Mouse (Mus musculus): ENCODE data around the gene Esr1. TPM values are rescaled to one million over a fixed set of nuclear protein-coding genes. Genes with fewer than 3 reads are reported as not detected.

Esr1 gene
- polyA plus RNA-seq, 1 experiment from 2014 or later: 0.67 TPM

- Histone ChIP-seq H3K4me2 (ENCODE audit: low read depth, severe bottlenecking) (no peak overlapping the region), H3K4me1 (ENCODE audit: control insufficient read depth, insufficient read depth, low read length) (no peaks in the 10 kb centered on the region), H3K9ac (ENCODE audit: low read length) (no peak overlapping the region), H3K27me3 (ENCODE audit: control insufficient read depth, insufficient read depth, low read length) (no peaks in the 10 kb centered on the region), H3K36me3 (ENCODE audit: control insufficient read depth, insufficient read depth, low read length) (no peaks in the 10 kb centered on the region), H3K27ac (replicated peaks; ENCODE audit: low read depth, low read length) (no peak overlapping the region), H3K4me3 (ENCODE audit: low read depth, low read length) (no peak overlapping the region), H3K9me3 (ENCODE audit: control insufficient read depth, low read length) (no peaks in the 10 kb centered on the region)
- ATAC-seq (ENCODE audit: insufficient number of reproducible peaks, low FRiP score, low TSS enrichment, low read depth): no peak
- DNase-seq (ENCODE audit: low spot score): no peak
These were observed 360.2 kb downstream of the Esr1 start for GRCm38 (mm10) chr10:4971586-4971985.

DNA sequence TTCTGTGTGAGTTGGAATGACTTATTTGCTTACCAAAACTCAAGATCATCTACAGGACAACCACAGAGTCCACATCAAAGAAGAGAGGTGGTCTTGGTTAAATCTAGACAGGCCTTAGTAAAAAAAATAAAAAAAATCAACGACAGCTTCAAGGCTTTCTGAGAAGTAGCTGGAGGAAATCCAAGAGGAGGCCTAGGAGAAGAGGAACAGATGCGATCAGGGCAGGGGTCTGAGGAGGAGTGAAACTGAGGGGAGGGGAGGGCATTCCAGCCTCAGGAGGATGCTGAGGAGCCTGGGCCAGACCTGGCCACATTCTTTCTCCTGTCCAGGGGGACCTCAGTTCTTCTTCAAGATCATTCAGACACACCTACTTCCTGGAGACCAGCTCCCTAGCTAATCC lies 360.6 kb downstream of the Esr1 start:
- no peak overlapping the region for H3K4me2 ChIP-seq (ENCODE audit: low read depth, severe bottlenecking)
- no peaks in the 10 kb centered on the region for H3K4me1 ChIP-seq (ENCODE audit: control insufficient read depth, insufficient read depth, low read length)
- no peak overlapping the region for H3K9ac ChIP-seq (ENCODE audit: low read length)
- no peaks in the 10 kb centered on the region for H3K36me3 ChIP-seq (ENCODE audit: control insufficient read depth, insufficient read depth, low read length)
- H3K27me3 ChIP-seq (ENCODE audit: control insufficient read depth, insufficient read depth, low read length): no peaks in the 10 kb centered on the region
- H3K9me3 ChIP-seq (ENCODE audit: control insufficient read depth, low read length): no peaks in the 10 kb centered on the region
- ATAC-seq (ENCODE audit: insufficient number of reproducible peaks, low FRiP score, low TSS enrichment, low read depth) (no peak), DNase-seq (ENCODE audit: low spot score) (no peak)
- H3K4me3 ChIP-seq (ENCODE audit: low read depth, low read length): no peak overlapping the region
- 67% methylated on average over 2 of the region's 2 CpGs for WGBS
- no peak overlapping the region for H3K27ac ChIP-seq (replicated peaks; ENCODE audit: low read depth, low read length)

DNA sequence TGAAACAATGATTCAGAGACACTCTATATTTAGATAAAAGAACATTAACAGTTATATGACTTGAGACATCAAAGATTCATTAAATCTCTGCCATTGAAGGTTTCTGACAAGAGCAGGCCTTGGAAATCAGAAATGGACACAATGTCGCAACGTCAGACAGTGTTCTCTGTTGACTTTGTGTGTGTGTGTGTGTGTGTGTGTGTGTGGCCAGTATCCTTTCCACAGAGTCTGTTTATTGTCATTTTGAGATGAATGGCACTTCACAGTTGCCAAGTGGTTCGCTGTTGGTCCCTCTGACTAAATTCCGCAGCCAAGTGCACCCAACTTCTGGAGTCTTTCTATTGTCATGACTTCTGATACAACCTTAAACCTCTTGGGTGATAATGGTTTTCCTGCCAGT lies 362.9 kb downstream of the Esr1 start:
- 94% methylated on average over 4 of the region's 4 CpGs for WGBS
- Histone ChIP-seq H3K27ac (replicated peaks; ENCODE audit: low read depth, low read length) (no peak overlapping the region), H3K4me3 (ENCODE audit: low read depth, low read length) (no peak overlapping the region), H3K4me2 (ENCODE audit: low read depth, severe bottlenecking) (no peak overlapping the region), H3K9me3 (ENCODE audit: control insufficient read depth, low read length) (no peaks in the 10 kb centered on the region), H3K4me1 (ENCODE audit: control insufficient read depth, insufficient read depth, low read length) (no peaks in the 10 kb centered on the region), H3K27me3 (ENCODE audit: control insufficient read depth, insufficient read depth, low read length) (no peaks in the 10 kb centered on the region), H3K36me3 (ENCODE audit: control insufficient read depth, insufficient read depth, low read length) (no peaks in the 10 kb centered on the region), H3K9ac (ENCODE audit: low read length) (no peak overlapping the region)
- no peak for DNase-seq (ENCODE audit: low spot score)
- no peak for ATAC-seq (ENCODE audit: insufficient number of reproducible peaks, low FRiP score, low TSS enrichment, low read depth)

DNA sequence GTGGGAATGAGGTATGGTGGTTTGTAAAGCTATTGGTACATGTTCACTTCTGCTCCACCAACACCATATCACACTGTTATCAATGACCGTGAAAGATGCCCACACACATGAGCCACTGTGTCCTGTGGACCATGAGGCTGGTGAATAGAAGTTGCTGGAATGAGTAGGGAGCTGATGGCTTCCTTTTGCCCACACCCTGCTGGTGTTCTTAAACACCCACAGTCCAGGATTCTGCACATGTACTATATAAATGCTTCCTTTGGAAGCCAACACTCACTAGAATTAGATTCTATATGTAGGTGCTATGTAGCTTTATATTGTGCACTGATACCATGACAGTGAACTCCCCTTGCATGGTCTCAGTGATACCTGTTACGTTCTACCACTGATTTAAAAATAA lies 365.2 kb downstream of the Esr1 start:
- Histone ChIP-seq H3K27ac (replicated peaks; ENCODE audit: low read depth, low read length) (no peak overlapping the region), H3K4me2 (ENCODE audit: low read depth, severe bottlenecking) (no peak overlapping the region), H3K36me3 (ENCODE audit: control insufficient read depth, insufficient read depth, low read length) (no peaks in the 10 kb centered on the region), H3K9me3 (ENCODE audit: control insufficient read depth, low read length) (no peaks in the 10 kb centered on the region), H3K4me3 (ENCODE audit: low read depth, low read length) (no peak overlapping the region), H3K4me1 (ENCODE audit: control insufficient read depth, insufficient read depth, low read length) (no peaks in the 10 kb centered on the region), H3K9ac (ENCODE audit: low read length) (no peak overlapping the region), H3K27me3 (ENCODE audit: control insufficient read depth, insufficient read depth, low read length) (no peaks in the 10 kb centered on the region)
- DNase-seq (ENCODE audit: low spot score) (no peak), ATAC-seq (ENCODE audit: insufficient number of reproducible peaks, low FRiP score, low TSS enrichment, low read depth) (no peak)
- 98% methylated on average over 2 of the region's 2 CpGs for WGBS

- no peak for DNase-seq (ENCODE audit: low spot score)
- no peaks in the 10 kb centered on the region for H3K9me3 ChIP-seq (ENCODE audit: control insufficient read depth, low read length)
- no peak overlapping the region for H3K4me3 ChIP-seq (ENCODE audit: low read depth, low read length)
- no peak overlapping the region for H3K9ac ChIP-seq (ENCODE audit: low read length)
- H3K4me2 ChIP-seq (ENCODE audit: low read depth, severe bottlenecking): no peak overlapping the region
- 93% methylated on average over 3 of the region's 3 CpGs for WGBS
- H3K36me3 ChIP-seq (ENCODE audit: control insufficient read depth, insufficient read depth, low read length): no peaks in the 10 kb centered on the region
- ATAC-seq (ENCODE audit: insufficient number of reproducible peaks, low FRiP score, low TSS enrichment, low read depth): no peak
- H3K4me1 ChIP-seq (ENCODE audit: control insufficient read depth, insufficient read depth, low read length): no peaks in the 10 kb centered on the region
- H3K27me3 ChIP-seq (ENCODE audit: control insufficient read depth, insufficient read depth, low read length): no peaks in the 10 kb centered on the region
- no peak overlapping the region for H3K27ac ChIP-seq (replicated peaks; ENCODE audit: low read depth, low read length)
These were observed 366.0 kb downstream of the Esr1 start for GRCm38 (mm10) chr10:4977374-4977773.

DNA sequence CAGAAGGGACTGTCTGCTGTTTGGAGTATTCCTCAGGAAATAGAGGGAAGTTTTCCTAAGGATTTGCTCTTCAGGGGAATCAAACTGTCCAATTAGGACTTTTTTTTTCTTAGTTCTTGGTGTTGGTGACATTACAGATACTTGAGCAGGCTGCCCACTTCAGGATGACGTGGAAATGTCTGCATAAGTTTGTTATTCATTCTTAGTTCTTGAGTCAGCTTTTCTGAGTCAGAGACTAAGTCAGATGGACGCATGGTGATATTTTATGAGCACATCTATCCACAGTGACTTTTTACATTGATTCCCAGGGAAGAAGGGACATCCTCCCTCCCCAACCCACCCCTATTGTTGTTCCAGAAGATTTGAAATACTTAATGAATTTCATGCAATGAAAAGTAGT lies 372.5 kb downstream of the Esr1 start:
- DNase-seq (ENCODE audit: low spot score): no peak

DNA sequence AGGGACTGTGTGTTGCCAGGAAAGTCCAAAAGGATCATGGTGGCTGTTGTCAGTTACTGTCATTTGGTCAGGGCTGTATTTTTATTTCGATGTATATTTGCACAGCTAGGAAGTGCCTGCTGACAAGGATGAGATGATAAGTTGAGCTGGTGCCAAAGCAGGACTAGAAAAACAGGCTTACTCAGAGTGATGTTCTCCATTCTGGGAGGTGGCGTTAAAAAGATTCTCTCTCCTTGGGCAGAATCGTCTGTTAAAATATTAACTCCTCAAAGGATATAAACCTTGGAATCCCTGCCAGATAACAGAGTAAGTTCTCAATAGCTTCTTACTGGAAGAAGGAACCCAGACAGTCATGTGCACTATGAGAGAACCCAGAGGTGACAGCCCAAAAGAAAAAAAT lies 382.4 kb downstream of the Esr1 start:
- H3K4me2 ChIP-seq (ENCODE audit: low read depth, severe bottlenecking): no peak overlapping the region
- no peak overlapping the region for H3K4me3 ChIP-seq (ENCODE audit: low read depth, low read length)
- no peak overlapping the region for H3K27ac ChIP-seq (replicated peaks; ENCODE audit: low read depth, low read length)
- no peaks in the 10 kb centered on the region for H3K27me3 ChIP-seq (ENCODE audit: control insufficient read depth, insufficient read depth, low read length)
- ATAC-seq (ENCODE audit: insufficient number of reproducible peaks, low FRiP score, low TSS enrichment, low read depth): no peak
- DNase-seq (ENCODE audit: low spot score): no peak
- WGBS: 91% methylated on average over 3 of the region's 3 CpGs
- H3K4me1 ChIP-seq (ENCODE audit: control insufficient read depth, insufficient read depth, low read length): no peaks in the 10 kb centered on the region
- no peaks in the 10 kb centered on the region for H3K9me3 ChIP-seq (ENCODE audit: control insufficient read depth, low read length)
- no peak overlapping the region for H3K9ac ChIP-seq (ENCODE audit: low read length)
- H3K36me3 ChIP-seq (ENCODE audit: control insufficient read depth, insufficient read depth, low read length): no peaks in the 10 kb centered on the region

More for the DNA sequence above, 372.5 kb downstream of the Esr1 start:
- Histone ChIP-seq H3K9me3 (ENCODE audit: control insufficient read depth, low read length) (no peaks in the 10 kb centered on the region), H3K4me1 (ENCODE audit: control insufficient read depth, insufficient read depth, low read length) (no peaks in the 10 kb centered on the region), H3K27ac (replicated peaks; ENCODE audit: low read depth, low read length) (no peak overlapping the region), H3K4me3 (ENCODE audit: low read depth, low read length) (no peak overlapping the region), H3K36me3 (ENCODE audit: control insufficient read depth, insufficient read depth, low read length) (no peaks in the 10 kb centered on the region), H3K9ac (ENCODE audit: low read length) (no peak overlapping the region), H3K27me3 (ENCODE audit: control insufficient read depth, insufficient read depth, low read length) (no peaks in the 10 kb centered on the region), H3K4me2 (ENCODE audit: low read depth, severe bottlenecking) (no peak overlapping the region)
- 79% methylated on average over 2 of the region's 2 CpGs for WGBS
- no peak for ATAC-seq (ENCODE audit: insufficient number of reproducible peaks, low FRiP score, low TSS enrichment, low read depth)

DNA sequence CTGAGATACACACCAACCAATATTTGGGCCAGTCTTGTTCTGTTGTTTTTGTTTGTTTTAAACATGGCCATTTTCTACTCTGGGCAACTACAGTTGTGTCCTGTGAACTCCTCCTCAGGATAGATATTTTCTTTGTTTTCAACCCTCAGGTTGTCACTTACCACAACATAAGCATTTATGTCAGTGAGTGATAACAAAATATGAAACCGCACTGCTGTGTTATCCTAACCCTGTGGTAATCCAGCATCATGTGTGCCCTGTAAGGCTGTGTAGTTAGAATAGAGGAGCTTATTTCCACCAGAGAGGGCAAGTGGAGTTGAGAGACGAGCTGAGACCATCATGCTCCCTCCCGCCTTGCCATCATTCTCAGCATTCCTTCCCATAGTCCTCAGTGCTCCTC lies 385.2 kb downstream of the Esr1 start:
- H3K9ac ChIP-seq (ENCODE audit: low read length): no peak overlapping the region
- H3K4me1 ChIP-seq (ENCODE audit: control insufficient read depth, insufficient read depth, low read length): no peaks in the 10 kb centered on the region
- H3K4me3 ChIP-seq (ENCODE audit: low read depth, low read length): no peak overlapping the region
- H3K9me3 ChIP-seq (ENCODE audit: control insufficient read depth, low read length): no peaks in the 10 kb centered on the region
- H3K27ac ChIP-seq (replicated peaks; ENCODE audit: low read depth, low read length): no peak overlapping the region
- H3K27me3 ChIP-seq (ENCODE audit: control insufficient read depth, insufficient read depth, low read length): no peaks in the 10 kb centered on the region
- ATAC-seq (ENCODE audit: insufficient number of reproducible peaks, low FRiP score, low TSS enrichment, low read depth) (no peak), DNase-seq (ENCODE audit: low spot score) (no peak)
- H3K36me3 ChIP-seq (ENCODE audit: control insufficient read depth, insufficient read depth, low read length): no peaks in the 10 kb centered on the region
- 93% methylated on average over 3 of the region's 3 CpGs for WGBS
- no peak overlapping the region for H3K4me2 ChIP-seq (ENCODE audit: low read depth, severe bottlenecking)

DNA sequence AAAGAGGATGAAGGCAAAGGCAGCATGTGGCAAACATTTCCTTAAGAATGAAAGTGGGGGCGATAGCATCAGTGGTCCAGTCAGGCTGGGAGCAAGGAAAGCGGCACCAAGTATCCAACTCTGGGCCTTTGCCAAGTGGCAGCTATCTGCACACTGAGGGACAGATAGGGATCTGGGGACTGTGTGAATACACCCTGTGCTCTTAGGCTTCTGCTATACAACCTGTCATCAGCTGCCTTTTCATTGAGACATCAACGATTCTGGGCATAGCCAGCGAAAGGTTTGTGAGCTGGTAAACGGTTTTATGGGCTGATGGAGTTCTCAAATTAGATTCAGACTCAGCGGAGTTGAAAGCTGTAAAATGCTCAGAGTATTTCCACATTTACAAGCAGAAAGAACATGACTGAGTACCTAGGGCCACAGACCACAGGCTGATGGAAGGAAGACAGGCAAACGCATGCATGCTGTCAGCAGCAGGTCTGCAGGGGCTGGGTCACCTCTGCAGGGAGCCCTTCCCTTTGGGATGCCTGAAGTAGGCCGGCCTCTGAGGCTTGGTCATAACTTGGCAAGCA lies 397.5 kb downstream of the Esr1 start:
- Histone ChIP-seq H3K9ac (ENCODE audit: low read length) (no peak overlapping the region), H3K9me3 (ENCODE audit: control insufficient read depth, low read length) (no peaks in the 10 kb centered on the region), H3K4me1 (ENCODE audit: control insufficient read depth, insufficient read depth, low read length) (0 out of 2 replicates have a peak, but pooled peaks cover 2% of the 10 kb centered on the region), H3K4me3 (ENCODE audit: low read depth, low read length) (no peak overlapping the region), H3K27ac (replicated peaks; ENCODE audit: low read depth, low read length) (no peak overlapping the region), H3K4me2 (ENCODE audit: low read depth, severe bottlenecking) (no peak overlapping the region), H3K36me3 (ENCODE audit: control insufficient read depth, insufficient read depth, low read length) (no peaks in the 10 kb centered on the region), H3K27me3 (ENCODE audit: control insufficient read depth, insufficient read depth, low read length) (no peaks in the 10 kb centered on the region)
- 0 out of 2 replicates have a peak, but pooled peaks have one; percentile 44 for ATAC-seq (ENCODE audit: insufficient number of reproducible peaks, low FRiP score, low TSS enrichment, low read depth)
- 42% methylated on average over 8 of the region's 8 CpGs for WGBS
- DNase-seq (ENCODE audit: low spot score): peak; percentile 21

Data from limb, embryonic 11.5 days (tissue).